Mouse (Mus musculus): ENCODE measurements around the gene Gm12394.
"Not testable (repeated sequence)": the region's sequence is repeated elsewhere in the genome, so short reads cannot be mapped to it uniquely, and the experiment has no call there.

The Gm12394 gene

DNA sequence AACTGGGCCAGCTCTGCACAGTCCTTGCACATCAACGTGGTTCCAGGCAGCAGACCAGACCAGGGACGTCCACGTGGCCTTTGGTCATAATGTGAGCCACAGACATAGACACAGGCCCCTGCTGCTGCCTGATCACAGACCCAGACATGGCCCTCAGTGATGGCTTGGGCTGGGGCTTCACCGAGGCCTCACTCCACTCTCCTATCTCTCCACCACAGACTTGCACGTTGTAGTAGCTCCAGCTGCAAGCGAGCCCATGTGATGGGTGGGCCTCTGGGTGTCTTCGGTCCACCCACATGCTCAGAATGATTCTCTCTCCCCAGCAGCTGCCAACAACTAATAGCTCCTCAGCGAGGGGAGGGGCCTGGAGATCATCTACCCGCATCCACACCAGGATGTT lies 3.9 kb upstream of the Gm12394 start:
- not testable (repeated sequence) for DNase-seq (ENCODE audit: low spot score)

GRCm38 (mm10) chr4:42853788-42854187 lies 2.8 kb downstream of the Gm12394 start, which contains the start of gene Fam205a1:
TSS of gene Fam205a1 (minus strand) at chr4:42853888.
- DNase-seq (ENCODE audit: low spot score), result not testable (repeated sequence)

GRCm38 (mm10) chr4:42773893-42774292 lies 82.7 kb downstream of the Gm12394 start, which contains the start of gene Ccl21a:
TSS of gene Ccl21a (minus strand) at chr4:42773993.
- DNase-seq (ENCODE audit: low spot score), result not testable (repeated sequence)

GRCm38 (mm10) chr4:42756477-42756876 lies 100.1 kb downstream of the Gm12394 start, which contains the start of gene Ccl19:
TSS of gene Ccl19 (minus strand) at chr4:42756577.
- DNase-seq (ENCODE audit: low spot score), result not testable (repeated sequence)

DNA sequence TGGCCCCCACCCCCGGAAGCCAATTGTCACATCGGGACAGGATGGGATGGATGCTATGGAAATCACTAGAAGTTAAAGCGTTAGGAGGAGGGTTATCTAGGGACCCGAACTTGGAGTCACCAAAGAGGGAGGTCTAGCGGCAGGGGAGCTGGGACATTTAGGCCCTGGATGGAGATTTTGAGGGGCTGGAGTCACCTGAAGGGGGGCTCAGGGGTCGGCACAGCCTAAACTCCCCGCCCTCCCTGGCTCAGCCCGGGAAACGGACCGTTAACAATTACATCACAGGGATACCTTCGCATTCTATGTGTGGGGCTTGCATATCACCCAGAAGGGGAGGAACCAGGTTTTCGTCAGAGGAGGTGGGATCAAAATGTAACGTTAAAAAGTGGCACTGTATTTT lies 121.3 kb downstream of the Gm12394 start, which contains the start of gene 4930578G10Rik:
Gene 4930578G10Rik (plus strand): TSS at position 301 of the 400 bp plus-strand sequence.
- not testable (repeated sequence) for DNase-seq (ENCODE audit: low spot score)

Data from embryo, embryonic 10 days (tissue).